Mouse (Mus musculus): ENCODE measurements around the gene Abl2. TPM values are rescaled to one million over a fixed set of nuclear protein-coding genes. Genes with fewer than 3 reads are reported as not detected.

Abl2 gene
- total and polyA plus RNA-seq, 3 experiments: 8.6 to 15.2 (median 14.7) TPM

- H3K4me1 ChIP-seq (ENCODE audit: insufficient read depth, low read depth, low read length): no peaks in the 10 kb centered on the region
- TF ChIP-seq TAL1 (conservative IDR thresholded peaks at IDR 0.05; ENCODE audit: low read depth, low read length): no peak
- TF ChIP-seq CTCF (IDR thresholded peaks at IDR 0.05; ENCODE audit: low read depth, low read length): no peak
- no peak for TF ChIP-seq GATA1 (IDR thresholded peaks at IDR 0.05; ENCODE audit: borderline replicate concordance, low read length)
- TF ChIP-seq POLR2AphosphoS5 (IDR thresholded peaks at IDR 0.05; ENCODE audit: insufficient replicate concordance, low read depth, low read length): no peak
- no peak for TF ChIP-seq GATA2 (IDR thresholded peaks at IDR 0.05; ENCODE audit: borderline replicate concordance, low read depth, low read length)
- no peak for ATAC-seq (ENCODE audit: extremely low read depth, insufficient number of reproducible peaks, low FRiP score, poor library complexity, severe bottlenecking)
- H3K4me3 ChIP-seq (ENCODE audit: low read depth, low read length): no peak overlapping the region
- no peak for DNase-seq (ENCODE audit: low spot score)
- H3K9me3 ChIP-seq (replicated peaks): no peaks in the 10 kb centered on the region
- no peaks in the 10 kb centered on the region for H3K36me3 ChIP-seq (replicated peaks)
- peaks cover 4% of the 10 kb centered on the region; the same call in 1 of the 2 replicates for H3K27me3 ChIP-seq (ENCODE audit: insufficient read depth, low read length)
Observed at GRCm38 (mm10) chr1:156533911-156534310, 24.7 kb upstream of the Abl2 start.

GRCm38 (mm10) chr1:156537031-156537430 lies 21.6 kb upstream of the Abl2 start:
- no peak for DNase-seq (ENCODE audit: low spot score)
- H3K9me3 ChIP-seq (replicated peaks): no peaks in the 10 kb centered on the region
- no peaks in the 10 kb centered on the region for H3K4me1 ChIP-seq (ENCODE audit: insufficient read depth, low read depth, low read length)
- no peak for TF ChIP-seq POLR2AphosphoS5 (IDR thresholded peaks at IDR 0.05; ENCODE audit: insufficient replicate concordance, low read depth, low read length)
- TF ChIP-seq GATA1 (IDR thresholded peaks at IDR 0.05; ENCODE audit: borderline replicate concordance, low read length): no peak
- no peak for TF ChIP-seq TAL1 (conservative IDR thresholded peaks at IDR 0.05; ENCODE audit: low read depth, low read length)
- no peak for TF ChIP-seq CTCF (IDR thresholded peaks at IDR 0.05; ENCODE audit: low read depth, low read length)
- no peak for TF ChIP-seq GATA2 (IDR thresholded peaks at IDR 0.05; ENCODE audit: borderline replicate concordance, low read depth, low read length)
- no peaks in the 10 kb centered on the region for H3K36me3 ChIP-seq (replicated peaks)
- no peak overlapping the region for H3K4me3 ChIP-seq (ENCODE audit: low read depth, low read length)
- H3K27me3 ChIP-seq (ENCODE audit: insufficient read depth, low read length): peaks cover 4% of the 10 kb centered on the region
- no peak for ATAC-seq (ENCODE audit: extremely low read depth, insufficient number of reproducible peaks, low FRiP score, poor library complexity, severe bottlenecking)

- ATAC-seq (ENCODE audit: extremely low read depth, insufficient number of reproducible peaks, low FRiP score, poor library complexity, severe bottlenecking) (no peak), DNase-seq (ENCODE audit: low spot score) (no peak)
- H3K4me3 ChIP-seq (ENCODE audit: low read depth, low read length): no peak overlapping the region
- no peaks in the 10 kb centered on the region for H3K4me1 ChIP-seq (ENCODE audit: insufficient read depth, low read depth, low read length)
- H3K36me3 ChIP-seq (replicated peaks): no peaks in the 10 kb centered on the region
- TF ChIP-seq GATA1 (IDR thresholded peaks at IDR 0.05; ENCODE audit: borderline replicate concordance, low read length) (no peak), CTCF (IDR thresholded peaks at IDR 0.05; ENCODE audit: low read depth, low read length) (no peak), POLR2AphosphoS5 (IDR thresholded peaks at IDR 0.05; ENCODE audit: insufficient replicate concordance, low read depth, low read length) (no peak), TAL1 (conservative IDR thresholded peaks at IDR 0.05; ENCODE audit: low read depth, low read length) (no peak), GATA2 (IDR thresholded peaks at IDR 0.05; ENCODE audit: borderline replicate concordance, low read depth, low read length) (no peak)
- H3K27me3 ChIP-seq (ENCODE audit: insufficient read depth, low read length): peaks cover 10% of the 10 kb centered on the region
- H3K9me3 ChIP-seq (replicated peaks): no peaks in the 10 kb centered on the region
Observed at GRCm38 (mm10) chr1:156537701-156538100, 20.9 kb upstream of the Abl2 start.

GRCm38 (mm10) chr1:156538382-156538781 lies 20.2 kb upstream of the Abl2 start:
- Histone ChIP-seq H3K9me3 (replicated peaks) (no peaks in the 10 kb centered on the region), H3K4me3 (ENCODE audit: low read depth, low read length) (no peak overlapping the region), H3K36me3 (replicated peaks) (no peaks in the 10 kb centered on the region), H3K4me1 (ENCODE audit: insufficient read depth, low read depth, low read length) (no peaks in the 10 kb centered on the region), H3K27me3 (ENCODE audit: insufficient read depth, low read length) (peaks cover 14% of the 10 kb centered on the region)
- ATAC-seq (ENCODE audit: extremely low read depth, insufficient number of reproducible peaks, low FRiP score, poor library complexity, severe bottlenecking) (no peak), DNase-seq (ENCODE audit: low spot score) (no peak)
- no peak for TF ChIP-seq POLR2AphosphoS5 (IDR thresholded peaks at IDR 0.05; ENCODE audit: insufficient replicate concordance, low read depth, low read length)
- no peak for TF ChIP-seq TAL1 (conservative IDR thresholded peaks at IDR 0.05; ENCODE audit: low read depth, low read length)
- no peak for TF ChIP-seq GATA2 (IDR thresholded peaks at IDR 0.05; ENCODE audit: borderline replicate concordance, low read depth, low read length)
- no peak for TF ChIP-seq CTCF (IDR thresholded peaks at IDR 0.05; ENCODE audit: low read depth, low read length)
- TF ChIP-seq GATA1 (IDR thresholded peaks at IDR 0.05; ENCODE audit: borderline replicate concordance, low read length): no peak

GRCm38 (mm10) chr1:156539787-156540560 lies 18.6 kb upstream of the Abl2 start:
- no peaks in the 10 kb centered on the region for H3K36me3 ChIP-seq (replicated peaks)
- H3K27me3 ChIP-seq (ENCODE audit: insufficient read depth, low read length): peaks cover 16% of the 10 kb centered on the region
- ATAC-seq (ENCODE audit: extremely low read depth, insufficient number of reproducible peaks, low FRiP score, poor library complexity, severe bottlenecking) (no peak), DNase-seq (ENCODE audit: low spot score) (no peak)
- no peaks in the 10 kb centered on the region for H3K9me3 ChIP-seq (replicated peaks)
- no peak overlapping the region for H3K4me3 ChIP-seq (ENCODE audit: low read depth, low read length)
- H3K4me1 ChIP-seq (ENCODE audit: insufficient read depth, low read depth, low read length): no peaks in the 10 kb centered on the region
- TF ChIP-seq POLR2AphosphoS5 (IDR thresholded peaks at IDR 0.05; ENCODE audit: insufficient replicate concordance, low read depth, low read length) (no peak), CTCF (IDR thresholded peaks at IDR 0.05; ENCODE audit: low read depth, low read length) (no peak), TAL1 (conservative IDR thresholded peaks at IDR 0.05; ENCODE audit: low read depth, low read length) (no peak), GATA1 (IDR thresholded peaks at IDR 0.05; ENCODE audit: borderline replicate concordance, low read length) (no peak), GATA2 (IDR thresholded peaks at IDR 0.05; ENCODE audit: borderline replicate concordance, low read depth, low read length) (no peak)

- Histone ChIP-seq H3K27me3 (ENCODE audit: insufficient read depth, low read length) (peaks cover 28% of the 10 kb centered on the region), H3K4me1 (ENCODE audit: insufficient read depth, low read depth, low read length) (no peaks in the 10 kb centered on the region), H3K36me3 (replicated peaks) (no peaks in the 10 kb centered on the region), H3K9me3 (replicated peaks) (no peaks in the 10 kb centered on the region), H3K4me3 (ENCODE audit: low read depth, low read length) (no peak overlapping the region)
- DNase-seq (ENCODE audit: low spot score) (no peak), ATAC-seq (ENCODE audit: extremely low read depth, insufficient number of reproducible peaks, low FRiP score, poor library complexity, severe bottlenecking) (no peak)
- no peak for TF ChIP-seq GATA1 (IDR thresholded peaks at IDR 0.05; ENCODE audit: borderline replicate concordance, low read length)
Observed at GRCm38 (mm10) chr1:156543999-156544398, 14.6 kb upstream of the Abl2 start.

All from G1E (cell line).